Mouse (Mus musculus): ENCODE results near the gene Gm20388.

GRCm38 (mm10) chr8:123696167-123696566, 3785.5 kb downstream of the Gm20388 start:
- TF ChIP-seq POLR2A (IDR thresholded peaks at IDR 0.05; ENCODE audit: borderline replicate concordance, insufficient read depth, low read length) (no peak), CTCF (IDR thresholded peaks at IDR 0.05; ENCODE audit: borderline replicate concordance, insufficient read depth, low read depth, low read length) (no peak)
